Mouse (Mus musculus) ES-CJ7 (cell line): Measurements from ENCODE around the gene Myo15b.

Experiments
- DNase-seq: peaks from one replicate; pipeline ENCODE4 v3.0.0; 2011; ENCODE audit warnings: low read depth, low spot score

The Myo15b gene

DNA sequence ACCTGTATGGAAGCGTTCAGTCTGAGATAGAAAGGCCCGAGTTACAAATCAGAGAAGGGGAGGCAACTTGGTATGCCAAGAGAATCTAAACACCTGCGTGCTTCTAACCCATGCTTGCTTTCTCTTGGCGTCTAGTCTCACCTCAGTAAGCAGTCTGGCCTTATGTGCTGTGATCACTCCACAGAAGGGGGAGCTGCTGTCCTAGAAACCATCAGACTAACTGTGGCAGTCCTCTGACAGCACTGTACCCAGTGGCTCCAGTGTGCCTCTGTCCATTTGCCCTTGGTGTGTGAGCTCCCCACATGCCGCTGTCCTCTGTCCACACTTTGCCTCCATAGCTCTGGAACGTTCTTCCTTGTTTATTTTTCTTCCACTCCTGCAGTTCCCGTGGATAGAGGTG lies 83.8 kb downstream of the Myo15b start:
- DNase-seq = no peak
